22 mouse cellular contexts compared by ENCODE assay signal in genomic region chr17:42608270-42608669, GRCm38 (mm10). TPM values are rescaled to one million over a fixed set of nuclear protein-coding genes. Genes with fewer than 3 reads are reported as not detected.
DNase-seq lines count a peak whose midpoint lies in the region; ATAC-seq and TF ChIP-seq lines count a peak whose summit lies in the region.
"Had no signal": no experiment of that assay in that cellular context is flagged by ENCODE, and none has a peak within 500 bp of the region (broad histone marks: within the 10 kb centered on the region; RNA-seq: fewer than 3 reads in every experiment).

No protein-coding gene starts in this region.

- TF ChIP-seq CTCF in hindbrain, postnatal 0 days (IDR thresholded peaks at IDR 0.05; ENCODE audit: low read depth), result no peak

- DNase-seq in hindbrain, postnatal 0 days (ENCODE audit: low spot score), result peak; percentile 23
- peak; percentile 56 for DNase-seq in midbrain, embryonic 14.5 days
- peak; percentile 37 for DNase-seq in embryo, embryonic 9.5 days (ENCODE audit: extremely low spot score)
- peak; percentile 57 for DNase-seq in retina, embryonic 14.5 days (ENCODE audit: low spot score)
- no peak for DNase-seq in heart, embryonic 10.5 days (ENCODE audit: low spot score)
- DNase-seq: cerebellum, adult 8-10 months; gastrocnemius, postnatal 10 days; heart, adult 11 months; kidney, postnatal 14 days; layer of hippocampus, postnatal 36 days; thymus, postnatal 25 days had no signal

- H3K9me3 ChIP-seq in hindbrain, postnatal 0 days (ENCODE audit: low read length), result no peaks in the 10 kb centered on the region
- no peaks in the 10 kb centered on the region for H3K9me3 ChIP-seq in hindbrain, embryonic 12.5 days (replicated peaks)
- no peaks in the 10 kb centered on the region for H3K9me3 ChIP-seq in midbrain, embryonic 14.5 days (ENCODE audit: control insufficient read depth, low read length)
- H3K9me3 ChIP-seq in midbrain, embryonic 16.5 days (replicated peaks; ENCODE audit: control insufficient read depth, low read length, poor library complexity, severe bottlenecking), result no peaks in the 10 kb centered on the region
- H3K9me3 ChIP-seq in heart, embryonic 10.5 days, result no peaks in the 10 kb centered on the region
- H3K9me3 ChIP-seq: forebrain, embryonic 12.5 days; heart, embryonic 13.5 days had no signal

- no peak overlapping the region for H3K9ac ChIP-seq in hindbrain, postnatal 0 days (replicated peaks; ENCODE audit: low read length)
- H3K9ac ChIP-seq in hindbrain, embryonic 12.5 days, result no peak overlapping the region
- no peak overlapping the region for H3K9ac ChIP-seq in midbrain, embryonic 14.5 days (replicated peaks; ENCODE audit: low read length)
- no peak overlapping the region for H3K9ac ChIP-seq in midbrain, embryonic 16.5 days (ENCODE audit: low read depth, low read length)
- H3K9ac ChIP-seq: forebrain, embryonic 12.5 days; heart, embryonic 13.5 days; liver, embryonic 14.5 days had no signal

- H3K27me3 ChIP-seq in hindbrain, postnatal 0 days (ENCODE audit: insufficient read depth, low read length), result no peaks in the 10 kb centered on the region
- H3K27me3 ChIP-seq in hindbrain, embryonic 12.5 days, result no peaks in the 10 kb centered on the region
- no peaks in the 10 kb centered on the region for H3K27me3 ChIP-seq in midbrain, embryonic 14.5 days (ENCODE audit: control insufficient read depth, insufficient read depth, low read length)
- no peaks in the 10 kb centered on the region for H3K27me3 ChIP-seq in midbrain, embryonic 16.5 days (ENCODE audit: control insufficient read depth, insufficient read depth, low read depth, low read length)
- no peaks in the 10 kb centered on the region for H3K27me3 ChIP-seq in heart, embryonic 10.5 days (ENCODE audit: insufficient read depth, poor library complexity, severe bottlenecking)
- H3K27me3 ChIP-seq: forebrain, embryonic 12.5 days; heart, embryonic 13.5 days had no signal

- no peak overlapping the region for H3K4me2 ChIP-seq in hindbrain, postnatal 0 days (ENCODE audit: low read depth, low read length)
- no peak overlapping the region for H3K4me2 ChIP-seq in hindbrain, embryonic 12.5 days (replicated peaks)
- no peak overlapping the region for H3K4me2 ChIP-seq in midbrain, embryonic 14.5 days (ENCODE audit: low read length)
- H3K4me2 ChIP-seq in midbrain, embryonic 16.5 days (ENCODE audit: low read length), result no peak overlapping the region
- H3K4me2 ChIP-seq: forebrain, embryonic 12.5 days; heart, embryonic 13.5 days had no signal

- no peak for ATAC-seq in hindbrain, postnatal 0 days
- ATAC-seq in hindbrain, embryonic 12.5 days (ENCODE audit: low FRiP score), result no peak
- ATAC-seq in midbrain, embryonic 14.5 days (ENCODE audit: low FRiP score, low TSS enrichment), result no peak
- ATAC-seq in midbrain, embryonic 16.5 days, result no peak

- no peak overlapping the region for H3K27ac ChIP-seq in hindbrain, postnatal 0 days
- no peak overlapping the region for H3K27ac ChIP-seq in hindbrain, embryonic 12.5 days
- no peak overlapping the region for H3K27ac ChIP-seq in midbrain, embryonic 14.5 days (replicated peaks; ENCODE audit: low read depth, low read length)
- no peak overlapping the region for H3K27ac ChIP-seq in midbrain, embryonic 16.5 days (ENCODE audit: low read length)
- H3K27ac ChIP-seq in heart, embryonic 10.5 days, result no peak overlapping the region
- H3K27ac ChIP-seq: forebrain, embryonic 12.5 days; heart, embryonic 13.5 days; layer of hippocampus, adult 2 months; liver, embryonic 14.5 days had no signal

- WGBS in hindbrain, postnatal 0 days, result 27% methylated on average over 3 of the region's 3 CpGs
- WGBS in hindbrain, embryonic 12.5 days, result 28% methylated on average over 3 of the region's 3 CpGs
- WGBS in midbrain, embryonic 14.5 days, result 14% methylated on average over 3 of the region's 3 CpGs
- WGBS in midbrain, embryonic 16.5 days, result 20% methylated on average over 3 of the region's 3 CpGs
- WGBS in heart, embryonic 10.5 days, result 62% methylated on average over 3 of the region's 3 CpGs

- no peak overlapping the region for H3K4me3 ChIP-seq in hindbrain, postnatal 0 days (ENCODE audit: low read length)
- no peak overlapping the region for H3K4me3 ChIP-seq in hindbrain, embryonic 12.5 days
- H3K4me3 ChIP-seq in midbrain, embryonic 14.5 days (replicated peaks; ENCODE audit: low read depth, low read length), result no peak overlapping the region
- no peak overlapping the region for H3K4me3 ChIP-seq in midbrain, embryonic 16.5 days (ENCODE audit: low read depth, low read length)
- H3K4me3 ChIP-seq in heart, embryonic 10.5 days, result no peak overlapping the region
- H3K4me3 ChIP-seq: forebrain, embryonic 12.5 days; heart, embryonic 13.5 days; layer of hippocampus, adult 2 months had no signal

- no peaks in the 10 kb centered on the region for H3K36me3 ChIP-seq in hindbrain, postnatal 0 days (ENCODE audit: insufficient read depth, low read length)
- H3K36me3 ChIP-seq in hindbrain, embryonic 12.5 days, result no peaks in the 10 kb centered on the region
- H3K36me3 ChIP-seq in midbrain, embryonic 14.5 days (ENCODE audit: control insufficient read depth, insufficient read depth, low read length), result no peaks in the 10 kb centered on the region
- H3K36me3 ChIP-seq in midbrain, embryonic 16.5 days (ENCODE audit: control insufficient read depth, insufficient read depth, low read length), result no peaks in the 10 kb centered on the region
- no peaks in the 10 kb centered on the region for H3K36me3 ChIP-seq in heart, embryonic 10.5 days
- H3K36me3 ChIP-seq: forebrain, embryonic 12.5 days; heart, embryonic 13.5 days had no signal

- no peaks in the 10 kb centered on the region for H3K4me1 ChIP-seq in hindbrain, postnatal 0 days (ENCODE audit: insufficient read depth, low read length)
- H3K4me1 ChIP-seq in hindbrain, embryonic 12.5 days, result no peaks in the 10 kb centered on the region
- no peaks in the 10 kb centered on the region for H3K4me1 ChIP-seq in midbrain, embryonic 14.5 days (ENCODE audit: control insufficient read depth, insufficient read depth, low read length)
- H3K4me1 ChIP-seq in midbrain, embryonic 16.5 days (ENCODE audit: control insufficient read depth, insufficient read depth, low read length), result peaks cover 3% of the 10 kb centered on the region; the same call in 1 of the 2 replicates
- no peaks in the 10 kb centered on the region for H3K4me1 ChIP-seq in heart, embryonic 10.5 days
- H3K4me1 ChIP-seq: heart, embryonic 13.5 days had no signal

RNA-seq across cellular contexts. Expression of gene Opn5, which starts 2.9 kb away (rescaled TPM):
- total RNA-seq in hindbrain, postnatal 0 days (2014; rRNA removed), result 0.11 TPM in 1 of 2 replicates, not detected in the other
- 0.11 TPM in 1 of 2 replicates, not detected in the other for polyA plus RNA-seq in hindbrain, postnatal 0 days (2015; fragmentation: Nextera tagmentation; extraction: Ambion mirVana)
- 0.12 TPM in 1 of 2 replicates, not detected in the other for polyA plus RNA-seq in hindbrain, embryonic 12.5 days (2016; fragmentation: Nextera tagmentation; extraction: Ambion mirVana)
- 0.29 TPM in 1 of 2 replicates, not detected in the other for polyA plus RNA-seq in midbrain, embryonic 14.5 days (2014; fragmentation: Nextera tagmentation; extraction: Ambion mirVana)
- 0.32 and 0.36 TPM in 2 replicates for polyA plus RNA-seq in midbrain, embryonic 16.5 days (2015; fragmentation: Nextera tagmentation; extraction: Ambion mirVana)
- polyA plus RNA-seq in heart, embryonic 10.5 days (2016; fragmentation: Nextera tagmentation; extraction: Ambion mirVana), result not detected in 2 replicates
- total RNA-seq: adrenal gland, postnatal 4 days; gastrocnemius, postnatal 10 days; heart, postnatal 25 days; layer of hippocampus, adult 2 months; layer of hippocampus, postnatal 36 days; megakaryocyte progenitor cell, adult 5-6 weeks had no signal
- polyA plus RNA-seq: C2C12; forebrain, embryonic 12.5 days; heart, embryonic 13.5 days; liver, embryonic 14.5 days; lung, embryonic 16.5 days had no signal
